Mouse (Mus musculus): Measurements from ENCODE around the gene Dnaaf5.

Gene Dnaaf5

GRCm38 (mm10) chr5:139234423-139234822 is 84.4 kb downstream of the Dnaaf5 start:
- no peak for DNase-seq
